Mouse (Mus musculus) layer of hippocampus, postnatal 14 days (tissue): ENCODE measurements around the gene Gm21394. TPM values are rescaled to one million over a fixed set of nuclear protein-coding genes. Genes with fewer than 3 reads are reported as not detected.
"Not testable (repeated sequence)": the region's sequence is repeated elsewhere in the genome, so short reads cannot be mapped to it uniquely, and the experiment has no call there.

Source experiments
- DNase-seq, 2 experiments: peaks; one replicate each; pipeline ENCODE4 v3.0.0; 2021 to 2022; ENCODE audit warnings: low spot score in 2 of 2, mixed read lengths in 1 of 2
- long read RNA-seq, 2 experiments: library from polyadenylated mRNA; stranded (forward); transcript quantifications; one replicate each; pipeline ENCODE4 v2.0.0; 2021
- total RNA-seq, 2 experiments: library from RNA; stranded (reverse); gene quantifications; 2 replicates each; pipeline ENCODE4 v1.2.3; 2021

The Gm21394 gene
- total RNA-seq = not detected
- long read RNA-seq, experiment 1 = 0 reads
- long read RNA-seq, experiment 2 = 0 reads

- not testable (repeated sequence) for DNase-seq
Measured at GRCm38 (mm10) chrY:84564807-84565206, at the start of gene Gm21394. Gene Gm21394, minus strand, starts transcription at chrY:84564907.

Other genes with a start within 250 kb of the Gm21394 start
- gene Gm21409, start 181.8 kb upstream of the Gm21394 start, total RNA-seq = not detected